Comparison of ENCODE assay signal across 26 mouse cellular contexts in the genomic region with DNA sequence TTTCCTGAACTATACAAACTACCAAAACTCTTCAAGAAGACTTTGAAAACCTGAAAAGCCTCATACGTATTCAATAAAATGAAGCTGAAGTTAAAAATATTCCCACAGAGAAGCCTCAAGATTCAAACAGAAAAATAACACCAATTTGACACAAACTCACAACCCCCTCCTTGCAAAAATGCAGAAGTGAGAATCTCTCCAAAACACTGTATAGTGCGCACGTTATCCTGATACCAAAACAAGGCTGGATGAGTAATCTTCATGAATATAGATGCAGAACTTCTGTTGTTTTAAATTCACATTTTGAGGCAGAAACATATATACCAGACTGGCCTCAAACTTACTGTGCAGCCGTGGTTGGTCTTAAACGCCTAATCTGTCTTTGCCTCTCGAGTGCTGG. TPM values are rescaled to one million over a fixed set of nuclear protein-coding genes. Genes with fewer than 3 reads are reported as not detected.
"Had no signal": no experiment of that assay in that cellular context is flagged by ENCODE, and none has a peak within 500 bp of the region (broad histone marks: within the 10 kb centered on the region; RNA-seq: fewer than 3 reads in every experiment).

No protein-coding gene starts in this region.

- ATAC-seq: liver, postnatal 0 days; midbrain, embryonic 15.5 days had no signal

- H3K9ac ChIP-seq: limb, embryonic 12.5 days; limb, embryonic 15.5 days; liver, embryonic 14.5 days; liver, postnatal 0 days; lung, embryonic 15.5 days; midbrain, embryonic 15.5 days; neural tube, embryonic 12.5 days; neural tube, embryonic 15.5 days had no signal

- H3K4me1 ChIP-seq: limb, embryonic 12.5 days; neural tube, embryonic 12.5 days had no signal

- DNase-seq: kidney, adult 18-20 months; kidney, adult 9 months; kidney, postnatal 14 days; kidney, postnatal 4 days; left cerebral cortex, postnatal 4 days; liver, postnatal 0 days; lung, postnatal 10 days; lung, postnatal 36 days; right cerebral cortex, postnatal 25 days; thymus, adult 2 months; thymus, postnatal 25 days had no signal

- H3K4me3 ChIP-seq: limb, embryonic 12.5 days; limb, embryonic 15.5 days; lung, embryonic 15.5 days; midbrain, embryonic 15.5 days; neural tube, embryonic 12.5 days; neural tube, embryonic 15.5 days had no signal

- H3K27me3 ChIP-seq: limb, embryonic 12.5 days; limb, embryonic 15.5 days; lung, embryonic 15.5 days; midbrain, embryonic 15.5 days; neural tube, embryonic 12.5 days; neural tube, embryonic 15.5 days had no signal

- H3K4me2 ChIP-seq: limb, embryonic 12.5 days; limb, embryonic 15.5 days; liver, embryonic 11.5 days; lung, embryonic 15.5 days; midbrain, embryonic 11.5 days; midbrain, embryonic 15.5 days; neural tube, embryonic 12.5 days; neural tube, embryonic 15.5 days had no signal

- H3K27ac ChIP-seq: limb, embryonic 12.5 days; limb, embryonic 15.5 days; liver, embryonic 14.5 days; lung, embryonic 15.5 days; midbrain, embryonic 15.5 days; neural tube, embryonic 12.5 days; neural tube, embryonic 15.5 days; stomach, postnatal 0 days had no signal

- H3K9me3 ChIP-seq: limb, embryonic 12.5 days; limb, embryonic 15.5 days; lung, embryonic 15.5 days; midbrain, embryonic 15.5 days; neural tube, embryonic 12.5 days; neural tube, embryonic 15.5 days had no signal

- H3K36me3 ChIP-seq: limb, embryonic 12.5 days; limb, embryonic 15.5 days; lung, embryonic 15.5 days; midbrain, embryonic 15.5 days; neural tube, embryonic 12.5 days had no signal

RNA-seq across cellular contexts. Expression of a gene that starts 49.8 kb away (rescaled TPM):
- total RNA-seq: megakaryocyte-erythroid progenitor cell, adult 5-6 weeks had no signal
- polyA plus RNA-seq: liver, embryonic 11.5 days had no signal

RNA-seq across cellular contexts. Expression of a gene that starts 50.0 kb away (rescaled TPM):
- total RNA-seq: megakaryocyte progenitor cell, adult 5-6 weeks; megakaryocyte-erythroid progenitor cell, adult 5-6 weeks had no signal
- polyA plus RNA-seq: kidney, embryonic 16.5 days; limb, embryonic 12.5 days; limb, embryonic 15.5 days; liver, embryonic 11.5 days; liver, embryonic 14.5 days; liver, postnatal 0 days; neural tube, embryonic 12.5 days; neural tube, embryonic 15.5 days; small intestine, adult 2 months; stomach, embryonic 14.5 days; thymus, adult 2 months had no signal
